Mouse (Mus musculus) spleen, adult 18-20 months (tissue): ENCODE results near the gene Ecm2.

Experiments
- DNase-seq, 2 experiments: peaks; one replicate each; pipeline ENCODE4 v3.0.0; 2022; ENCODE audit warnings: mixed read lengths in 2 of 2

Ecm2 gene

DNA sequence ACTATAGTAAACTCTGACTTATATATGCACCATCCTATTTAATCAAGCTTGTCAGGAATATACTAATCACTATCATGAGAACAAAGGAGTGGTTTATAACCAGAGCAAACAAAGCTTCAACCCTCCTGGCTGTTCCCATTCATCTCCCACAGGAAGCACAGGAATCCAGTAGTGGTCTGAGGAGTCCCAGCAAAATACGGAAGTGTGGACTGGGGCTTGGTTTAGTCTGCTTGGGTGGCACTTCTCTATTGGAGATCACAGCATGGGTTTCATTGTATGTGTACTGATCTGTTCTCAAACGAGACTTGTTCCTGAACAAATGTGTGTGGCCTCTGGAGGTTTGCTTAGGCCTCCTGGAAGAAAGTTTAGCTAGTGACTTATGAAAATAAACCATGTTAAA lies 14.2 kb downstream of the Ecm2 start:
- no peak for DNase-seq

DNA sequence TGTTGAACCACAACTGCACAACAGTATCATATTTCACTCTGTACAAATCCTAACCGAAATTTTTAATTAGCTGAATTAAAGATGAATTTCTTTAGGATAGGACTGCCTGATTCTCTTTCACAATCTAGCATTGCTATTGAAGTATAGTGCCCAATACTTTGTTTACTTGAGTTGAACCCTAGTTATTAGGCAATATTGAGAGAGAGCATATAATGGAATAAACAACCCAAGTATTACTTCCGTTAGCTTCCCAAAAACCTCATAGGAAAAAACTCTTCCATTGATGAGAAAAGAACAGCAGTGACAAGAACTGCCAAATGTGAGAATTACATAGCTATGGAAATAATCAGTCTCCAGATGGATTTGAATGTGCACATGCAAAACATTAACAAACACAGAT lies 21.6 kb downstream of the Ecm2 start:
- no peak for DNase-seq

DNA sequence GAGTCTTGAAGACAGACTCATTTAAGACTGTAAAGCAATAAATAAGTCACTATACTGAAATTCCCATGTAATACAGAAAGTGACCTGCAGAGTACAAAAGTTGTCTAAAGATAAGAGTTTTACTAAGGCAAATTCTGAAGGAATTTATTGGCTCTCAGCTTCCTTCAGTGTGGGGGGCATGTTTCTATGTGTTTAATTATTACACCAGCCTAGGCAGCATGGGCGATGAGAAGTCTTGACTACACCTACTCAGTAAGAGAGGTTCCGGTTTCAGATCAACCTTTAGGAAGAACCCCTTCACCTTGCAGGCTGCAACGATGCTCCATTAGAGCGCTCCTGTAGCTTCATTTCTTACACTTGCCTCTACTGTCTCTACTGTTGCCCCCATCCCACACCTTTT lies 26.0 kb downstream of the Ecm2 start:
- no peak for DNase-seq

DNA sequence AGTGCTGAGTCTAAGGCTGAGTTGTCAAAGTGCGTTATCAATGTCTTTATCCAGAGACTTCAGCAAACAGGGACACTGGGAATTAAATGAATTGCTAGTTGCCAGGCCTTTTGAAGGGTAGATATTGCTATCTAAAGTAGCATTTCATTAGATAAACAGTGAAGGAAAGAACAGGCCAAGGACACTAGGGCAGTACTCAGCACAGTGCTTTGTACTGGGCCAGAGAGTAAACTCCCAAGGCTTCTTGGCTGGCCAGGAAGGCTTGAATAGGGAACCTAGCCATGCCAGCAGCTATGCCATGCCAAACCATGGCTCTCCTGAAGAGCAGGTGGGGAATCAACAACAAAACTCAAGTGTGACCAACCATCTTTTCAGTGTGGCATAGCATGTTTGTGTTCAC lies 32.3 kb downstream of the Ecm2 start:
- DNase-seq = no peak

DNA sequence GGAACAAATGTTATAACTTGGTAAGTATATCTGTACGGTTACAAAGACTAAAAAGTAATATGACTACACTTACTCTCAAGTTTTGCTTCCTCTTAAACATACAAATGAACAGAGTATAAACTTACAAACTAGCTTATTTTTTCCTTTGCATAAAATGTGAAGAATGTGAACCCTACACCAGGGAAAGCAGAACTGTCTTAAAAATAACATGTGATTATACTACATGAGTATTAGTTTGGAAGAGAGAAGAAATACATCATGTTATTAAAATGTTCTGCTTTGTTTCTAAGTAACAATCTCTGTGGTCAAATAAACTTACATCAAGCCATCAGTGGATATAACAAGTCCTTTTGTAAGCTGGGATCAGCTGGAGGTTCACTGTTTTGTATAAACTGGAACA lies 34.1 kb downstream of the Ecm2 start:
- DNase-seq = no peak

DNA sequence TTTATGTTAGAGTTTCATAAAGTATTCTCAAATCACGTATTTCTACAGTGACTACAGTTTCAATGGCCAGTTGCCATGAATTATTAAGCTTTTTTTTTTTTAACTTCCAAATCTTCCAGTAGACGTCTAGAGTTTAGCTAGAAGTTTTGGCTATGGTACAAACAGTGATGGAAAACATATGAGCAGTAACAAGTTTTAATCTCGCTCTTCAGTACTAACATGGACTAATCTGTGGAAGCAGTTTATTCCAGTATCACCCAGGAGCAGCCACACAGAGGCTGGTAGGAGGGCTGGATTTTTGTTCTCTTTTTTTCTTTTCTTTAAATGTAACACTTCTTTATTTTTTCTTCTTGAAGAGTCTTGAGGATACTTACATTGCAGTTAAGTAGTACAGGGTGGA lies 39.7 kb downstream of the Ecm2 start, which contains the start of gene Aspn:
Gene Aspn, plus strand, starts transcription at position 165 of the 400 bp plus-strand sequence.
- no peak for DNase-seq

DNA sequence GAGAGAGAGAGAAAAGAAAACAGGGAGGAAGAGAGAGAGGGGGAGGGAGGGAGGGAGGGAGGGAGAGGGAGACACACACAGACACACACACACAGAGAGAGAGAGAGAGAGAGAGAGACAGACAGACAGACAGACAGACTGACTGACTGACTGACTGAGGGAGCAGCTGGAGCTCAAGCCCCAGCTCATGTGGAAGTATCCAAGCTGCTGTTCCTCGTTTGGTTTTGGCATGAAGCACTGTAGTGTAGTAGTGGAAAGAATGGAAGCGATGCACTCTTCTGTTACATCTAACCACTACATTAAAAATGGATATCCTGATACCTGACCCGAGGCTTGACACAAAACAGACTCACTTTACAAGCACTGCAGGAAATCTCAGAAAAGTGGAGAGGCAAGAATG lies 41.0 kb downstream of the Ecm2 start:
- no peak for DNase-seq

DNA sequence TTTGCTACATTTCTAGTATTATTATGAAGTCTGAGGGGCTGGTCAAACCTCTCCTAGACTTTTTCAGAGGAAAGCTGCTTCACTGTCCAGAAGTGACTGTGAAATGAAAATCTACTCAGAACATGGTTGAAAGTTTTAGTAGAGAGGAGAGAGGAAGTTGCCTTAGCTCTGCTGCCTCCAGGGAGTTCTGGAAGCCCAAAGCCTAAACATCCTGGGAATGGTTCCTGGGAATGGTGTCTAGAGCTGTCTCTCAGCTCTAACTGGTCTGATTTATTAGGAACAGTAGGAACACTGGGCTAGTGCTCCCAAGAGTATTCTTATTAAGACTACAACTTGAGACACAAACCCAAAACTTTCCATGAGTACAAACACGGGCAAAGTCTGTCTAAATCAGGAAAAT lies 41.9 kb downstream of the Ecm2 start:
- DNase-seq = no peak

DNA sequence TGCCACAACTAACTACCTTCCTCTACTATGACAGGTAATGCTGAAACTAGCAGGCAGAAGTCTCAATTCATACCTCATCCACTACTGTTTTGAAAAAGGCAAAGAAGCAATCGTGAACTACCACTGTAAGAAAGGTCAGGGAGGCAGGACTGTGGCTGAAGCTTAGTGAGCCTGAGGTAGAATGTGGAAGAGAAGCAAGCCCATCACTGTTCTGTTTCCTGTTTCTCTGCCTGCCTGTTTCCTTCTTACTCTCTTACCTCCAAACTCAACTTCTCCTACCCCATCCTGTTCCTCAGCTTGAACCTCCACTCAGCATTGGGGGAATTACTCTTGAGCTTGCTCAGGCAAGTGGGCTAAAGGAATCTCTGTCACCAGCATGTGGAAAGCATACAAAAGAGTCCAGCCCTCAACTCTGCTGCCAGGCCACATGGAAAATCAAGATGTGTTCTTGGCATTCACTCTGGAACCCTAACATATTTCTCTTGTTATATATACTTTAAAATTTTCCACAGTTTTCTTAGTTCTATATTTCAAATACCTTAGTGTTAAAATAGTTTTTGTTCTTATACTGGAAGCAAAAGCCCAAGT lies 43.0 kb downstream of the Ecm2 start:
- DNase-seq = no peak

DNA sequence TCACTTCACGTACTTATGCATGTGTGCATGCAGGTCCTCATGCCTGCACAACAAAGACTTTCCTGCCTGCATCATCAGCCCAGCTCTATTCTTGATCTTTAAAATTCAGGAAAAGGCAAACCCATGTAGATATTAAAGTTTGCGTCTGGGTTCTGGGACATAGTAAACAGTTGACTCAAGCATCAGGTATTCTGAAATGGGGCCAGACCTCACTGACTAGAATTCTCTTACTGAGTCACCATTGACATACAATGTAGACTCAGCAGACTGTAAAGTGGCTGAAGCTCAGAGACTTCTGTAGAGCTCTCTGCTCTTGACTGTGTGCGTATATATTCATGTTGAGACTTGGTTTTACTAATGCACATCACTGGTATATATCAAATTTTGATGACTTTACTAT lies 45.0 kb downstream of the Ecm2 start:
- no peak for DNase-seq

DNA sequence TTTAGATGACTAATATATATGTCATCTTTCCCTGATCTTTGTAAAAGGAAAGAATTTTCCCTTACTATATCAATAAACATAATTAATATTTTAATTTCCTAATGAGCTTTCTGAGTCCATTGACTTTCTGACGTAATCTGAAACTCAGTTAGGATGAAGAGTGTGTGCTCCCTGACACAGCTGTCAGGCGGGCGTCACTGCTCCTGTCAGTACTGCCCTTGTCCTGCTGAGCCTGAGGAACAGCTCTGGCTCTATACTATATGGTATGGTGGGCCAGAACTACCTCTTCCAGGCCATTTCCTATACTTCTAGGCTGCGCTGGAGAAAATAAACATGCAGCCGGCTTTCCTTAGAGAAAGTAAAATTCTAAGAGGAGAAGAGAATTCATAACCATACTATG lies 49.9 kb downstream of the Ecm2 start:
- DNase-seq = no peak

DNA sequence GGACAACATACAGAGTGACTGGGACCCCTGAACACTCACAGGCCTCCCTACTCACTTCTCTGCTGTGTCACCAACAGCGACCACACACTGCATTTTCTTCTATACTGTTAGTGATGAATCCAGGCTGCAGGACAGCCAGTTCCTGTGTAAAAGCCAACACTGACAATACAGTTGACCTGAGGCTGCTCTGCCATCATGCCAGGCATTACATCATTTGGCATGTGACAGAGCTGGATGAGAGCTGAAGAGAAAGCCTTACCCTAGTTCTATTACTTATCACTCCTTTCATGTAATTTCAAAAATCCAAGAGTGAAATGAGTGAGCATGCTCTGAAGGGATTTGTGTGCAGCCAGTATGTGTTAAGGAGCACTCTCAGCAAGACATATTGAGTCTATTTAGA lies 51.6 kb downstream of the Ecm2 start:
- DNase-seq = no peak

DNA sequence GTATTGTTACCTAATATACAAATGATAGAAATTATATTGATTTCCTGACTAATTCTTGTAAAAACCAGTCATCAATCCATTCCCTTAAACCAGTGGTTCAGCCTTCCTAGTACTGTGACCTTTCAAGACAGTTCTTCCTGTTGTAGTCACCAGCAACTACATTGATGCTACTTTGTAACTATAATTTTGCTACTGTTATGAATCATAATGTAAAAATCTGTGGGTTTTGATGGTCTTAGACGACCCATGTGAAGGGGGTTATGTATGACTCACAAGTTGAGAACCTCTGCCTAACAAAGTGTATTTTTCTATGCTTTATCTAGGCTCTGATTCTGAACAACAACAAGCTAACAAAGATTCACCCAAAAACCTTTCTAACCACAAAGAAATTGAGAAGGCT lies 52.3 kb downstream of the Ecm2 start:
- no peak for DNase-seq

DNA sequence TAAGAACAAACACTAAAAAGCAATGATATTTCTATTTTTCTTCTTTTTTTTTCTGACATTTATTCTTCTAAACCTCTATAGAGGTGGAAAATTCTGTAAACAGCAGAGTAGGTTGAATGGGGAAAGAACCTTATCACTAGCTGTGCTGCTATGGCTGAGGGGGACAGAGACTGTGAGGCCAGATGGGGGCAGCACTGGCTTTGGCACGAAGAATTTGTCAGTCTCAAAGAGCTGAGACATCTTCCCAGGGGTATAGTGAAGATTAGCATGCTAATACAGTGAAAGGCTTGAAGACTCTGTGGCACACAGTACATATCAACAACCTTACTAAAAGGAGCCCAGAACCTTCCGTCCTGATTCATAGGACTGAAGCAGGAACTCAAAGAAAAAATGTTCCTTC lies 54.6 kb downstream of the Ecm2 start:
- peak in 1 of 2 experiments; percentile 2 for DNase-seq

DNA sequence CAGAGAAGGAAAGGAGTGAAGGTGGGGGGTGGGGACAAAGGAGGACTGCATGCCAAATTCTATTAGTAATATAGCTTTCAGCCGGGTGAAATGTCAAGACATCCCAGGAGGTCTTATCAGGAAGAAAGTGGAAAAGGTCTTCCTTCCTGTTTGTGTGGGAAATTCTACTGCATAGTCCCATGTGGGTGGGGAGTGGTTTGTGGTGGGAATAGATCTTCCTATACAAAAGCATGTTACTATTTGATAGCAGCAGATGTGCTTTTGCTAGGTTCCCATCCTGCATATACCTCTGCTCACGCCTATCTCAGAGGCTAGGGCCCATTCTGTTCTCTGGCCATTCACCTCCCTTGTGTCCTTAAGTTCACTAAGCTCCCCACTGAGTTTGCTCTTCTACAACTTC lies 56.3 kb downstream of the Ecm2 start:
- DNase-seq = no peak

DNA sequence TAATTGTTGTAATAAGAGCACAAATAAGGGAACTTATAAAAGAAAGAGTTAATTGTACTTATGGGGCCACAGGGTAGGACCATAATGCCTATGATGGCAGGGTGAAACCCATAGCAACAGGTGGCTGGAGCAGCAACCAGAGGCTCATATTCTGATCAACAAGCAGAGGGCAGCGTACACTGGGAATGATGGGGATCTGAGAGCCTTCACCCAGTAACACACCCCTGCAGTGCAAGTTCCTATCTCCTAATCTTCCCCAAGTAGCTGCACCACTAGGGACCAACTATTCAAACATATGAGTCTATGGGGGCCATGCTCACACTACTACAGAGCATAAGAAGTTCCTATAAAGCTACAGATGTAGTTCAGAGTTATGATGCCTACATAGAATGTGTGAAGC lies 59.7 kb downstream of the Ecm2 start:
- no peak for DNase-seq

DNA sequence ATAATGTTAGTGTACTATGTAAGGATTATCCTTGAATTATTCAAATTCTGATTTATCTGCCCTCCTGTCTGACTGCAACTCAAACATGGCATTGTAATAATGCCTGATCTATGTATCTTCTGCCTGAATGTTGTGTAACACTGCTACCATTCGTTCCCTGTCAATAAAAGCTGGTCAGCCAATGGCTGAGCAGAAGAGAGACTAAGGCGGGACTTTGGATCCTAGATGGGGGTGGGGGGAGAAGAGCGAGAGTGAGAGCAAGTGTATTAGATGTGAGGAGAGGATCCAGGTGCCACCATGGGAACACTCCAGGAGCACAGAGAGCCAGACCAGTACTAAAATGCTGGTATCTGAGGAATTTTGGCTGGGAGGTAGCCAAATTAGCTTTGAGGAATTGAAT lies 65.8 kb downstream of the Ecm2 start:
- no peak for DNase-seq

DNA sequence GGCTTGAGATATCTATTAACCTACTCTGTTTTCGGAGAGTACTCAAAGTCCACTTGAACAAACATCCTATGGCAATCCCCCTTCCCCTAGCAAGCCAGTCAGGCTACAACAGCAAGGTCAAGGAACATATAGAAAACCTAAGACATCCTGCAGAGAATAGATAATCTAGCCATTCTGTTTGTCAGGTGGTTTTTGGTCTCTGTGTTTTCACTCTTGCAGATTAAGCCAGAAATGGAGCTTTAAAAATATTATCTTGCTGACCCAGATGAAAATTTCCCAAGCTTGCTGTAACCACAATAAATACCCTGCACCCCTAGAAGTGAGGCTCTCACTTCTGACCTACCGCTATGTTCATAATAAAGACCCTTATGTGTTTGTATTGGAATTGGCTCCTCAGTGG lies 66.8 kb downstream of the Ecm2 start:
- no peak for DNase-seq

DNA sequence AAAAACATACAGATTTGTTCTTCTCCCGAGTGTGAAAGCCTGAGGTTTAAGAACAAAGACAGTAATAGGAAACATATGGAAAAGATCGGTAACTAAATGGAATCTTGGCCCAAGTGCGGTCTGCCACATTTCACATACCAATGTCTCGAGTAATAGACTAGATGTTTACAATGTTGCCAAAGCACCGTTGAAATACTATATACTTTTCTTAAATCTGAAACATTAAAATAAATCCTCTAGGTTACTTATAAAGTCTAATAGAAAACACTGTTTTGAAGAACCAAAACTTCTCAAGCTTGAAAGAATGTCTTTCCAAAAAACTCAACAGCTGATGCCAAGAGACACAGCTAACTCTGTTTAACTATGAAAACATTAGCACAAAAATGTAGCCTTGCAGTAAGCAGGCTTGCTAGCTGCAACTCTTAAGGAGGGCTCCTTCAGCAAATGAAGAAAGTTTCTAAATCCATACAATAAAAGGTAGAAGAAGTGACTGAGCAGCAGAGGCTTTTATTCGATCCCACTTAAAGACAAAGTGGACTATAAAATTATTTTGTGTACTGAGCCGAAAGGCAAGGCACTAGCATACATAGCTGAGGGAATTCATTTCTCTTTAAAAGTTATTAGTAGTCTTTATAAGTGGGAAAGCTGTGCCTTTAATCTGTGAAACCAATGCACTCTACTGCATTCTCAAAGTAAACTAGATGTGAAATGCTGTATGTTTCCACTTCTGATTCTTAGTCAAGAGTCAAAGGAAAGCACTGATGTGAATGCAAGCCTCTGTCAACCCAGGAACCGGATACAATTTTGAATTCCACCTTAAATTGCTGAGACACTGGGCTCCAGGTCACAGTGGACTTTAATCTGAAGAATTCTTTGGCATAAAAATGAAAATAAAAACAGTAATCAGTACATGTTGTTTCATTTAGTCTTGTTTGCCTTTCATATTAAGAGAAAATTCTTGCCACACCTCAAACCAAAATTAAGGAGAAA lies 77.2 kb downstream of the Ecm2 start, which contains the start of gene Omd:
Gene Omd, plus strand, starts transcription at position 922 of the 990 bp plus-strand sequence.
- DNase-seq = no peak
